Comparison of ENCODE assay signal across 9 mouse cellular contexts in the genomic region with DNA sequence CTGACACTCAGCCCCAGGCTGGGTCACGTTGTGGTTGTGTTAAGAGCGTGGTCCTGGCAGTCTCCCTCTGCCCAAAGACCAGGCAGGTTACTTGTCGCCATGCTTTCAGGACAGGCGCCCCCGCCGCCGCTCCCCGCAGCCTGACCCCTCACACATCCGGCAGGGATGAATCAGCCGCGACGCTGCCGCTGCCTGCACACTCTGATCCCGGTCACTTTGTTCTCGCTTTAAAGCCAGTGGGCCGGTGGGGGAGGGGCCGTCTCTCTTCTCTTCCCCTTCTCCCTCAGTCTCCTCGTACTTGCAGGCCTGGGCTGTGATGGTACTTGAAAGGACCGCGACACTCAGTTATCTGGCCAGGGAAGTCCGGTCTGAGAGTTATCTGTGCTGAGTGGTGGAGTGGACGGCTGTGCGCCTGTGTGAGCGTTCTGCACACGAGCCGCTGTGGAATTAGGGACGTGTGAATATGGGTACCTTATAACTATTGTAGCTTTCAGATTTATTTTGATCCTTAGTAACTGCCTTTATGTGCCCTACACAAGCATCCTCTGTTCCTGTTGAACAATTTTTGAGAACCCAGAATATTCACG.
DNase-seq lines count a peak whose midpoint lies in the region; ATAC-seq lines count a peak whose summit lies in the region.
"Had no signal": no experiment of that assay in that cellular context is flagged by ENCODE, and none has a peak within 500 bp of the region (broad histone marks: within the 10 kb centered on the region; RNA-seq: fewer than 3 reads in every experiment).

No protein-coding gene starts in this region.

- H3K4me1 ChIP-seq in kidney, embryonic 15.5 days, result peaks cover 37% of the 10 kb centered on the region
- H3K4me1 ChIP-seq in embryonic facial prominence, embryonic 13.5 days, result peaks cover 40% of the 10 kb centered on the region
- peaks cover 39% of the 10 kb centered on the region for H3K4me1 ChIP-seq in limb, embryonic 11.5 days (ENCODE audit: control insufficient read depth, insufficient read depth, low read length)
- H3K4me1 ChIP-seq in neural tube, embryonic 14.5 days (ENCODE audit: control insufficient read depth, insufficient read depth, low read length), result peaks cover 9% of the 10 kb centered on the region

- no peak for DNase-seq in kidney, adult 8-10 months
- DNase-seq in adrenal gland, adult 2 months, result peak; percentile 76
- DNase-seq in limb, embryonic 11.5 days (ENCODE audit: low spot score), result peak; percentile 72
- DNase-seq in gastrocnemius, postnatal 36 days, result no peak
- DNase-seq in gastrocnemius, postnatal 4 days (ENCODE audit: low spot score in 2 of 2), result no peak

- intact Hi-C loops in gastrocnemius, postnatal 36 days (cut with DNase I), result loop anchor here (10.0 kb wide), 1 partner anchor 159 kb away; no protein-coding TSS in a partner anchor

- H3K9me3 ChIP-seq in kidney, embryonic 15.5 days (replicated peaks), result peaks cover 12% of the 10 kb centered on the region; the same call in 1 of the 2 replicates
- no peaks in the 10 kb centered on the region for H3K9me3 ChIP-seq in embryonic facial prominence, embryonic 13.5 days
- H3K9me3 ChIP-seq in limb, embryonic 11.5 days (ENCODE audit: control insufficient read depth, low read length), result 0 out of 2 replicates have a peak, but pooled peaks cover 3% of the 10 kb centered on the region
- H3K9me3 ChIP-seq in neural tube, embryonic 14.5 days (ENCODE audit: control insufficient read depth, low read length), result no peaks in the 10 kb centered on the region

- peak overlapping the region; percentile 5; the same call in 1 of the 2 replicates for H3K9ac ChIP-seq in kidney, embryonic 15.5 days
- H3K9ac ChIP-seq in embryonic facial prominence, embryonic 13.5 days, result 0 out of 2 replicates have a peak overlapping the region, but pooled peaks have one; percentile 40
- H3K9ac ChIP-seq in limb, embryonic 11.5 days (ENCODE audit: low read length), result peak overlapping the region; percentile 49
- no peak overlapping the region for H3K9ac ChIP-seq in neural tube, embryonic 14.5 days (replicated peaks; ENCODE audit: low read depth, low read length)

- H3K36me3 ChIP-seq in kidney, embryonic 15.5 days, result no peaks in the 10 kb centered on the region
- no peaks in the 10 kb centered on the region for H3K36me3 ChIP-seq in embryonic facial prominence, embryonic 13.5 days
- H3K36me3 ChIP-seq in limb, embryonic 11.5 days (ENCODE audit: control insufficient read depth, insufficient read depth, low read length), result no peaks in the 10 kb centered on the region
- H3K36me3 ChIP-seq in neural tube, embryonic 14.5 days (ENCODE audit: control insufficient read depth, insufficient read depth, low read length), result no peaks in the 10 kb centered on the region

- H3K27me3 ChIP-seq in kidney, embryonic 15.5 days, result peaks cover 54% of the 10 kb centered on the region
- H3K27me3 ChIP-seq in embryonic facial prominence, embryonic 13.5 days, result peaks cover 49% of the 10 kb centered on the region
- no peaks in the 10 kb centered on the region; the same call in 1 of the 2 replicates for H3K27me3 ChIP-seq in limb, embryonic 11.5 days (ENCODE audit: control insufficient read depth, insufficient read depth, low read length)
- peaks cover 3% of the 10 kb centered on the region; the same call in 1 of the 2 replicates for H3K27me3 ChIP-seq in neural tube, embryonic 14.5 days (ENCODE audit: control insufficient read depth, insufficient read depth, low read length)

- WGBS in kidney, embryonic 15.5 days, result 6% methylated on average over 28 of the region's 28 CpGs
- WGBS in embryonic facial prominence, embryonic 13.5 days, result 11% methylated on average over 27 of the region's 28 CpGs
- 5% methylated on average over 28 of the region's 28 CpGs for WGBS in limb, embryonic 11.5 days
- 7% methylated on average over 27 of the region's 28 CpGs for WGBS in neural tube, embryonic 14.5 days

- no peak overlapping the region for H3K27ac ChIP-seq in kidney, embryonic 15.5 days
- peak overlapping the region; percentile 87; the same call in 1 of the 2 replicates for H3K27ac ChIP-seq in embryonic facial prominence, embryonic 13.5 days
- H3K27ac ChIP-seq in limb, embryonic 11.5 days (replicated peaks; ENCODE audit: low read depth, low read length), result no peak overlapping the region
- H3K27ac ChIP-seq in neural tube, embryonic 14.5 days (ENCODE audit: low read depth, low read length), result no peak overlapping the region

- peak overlapping the region; percentile 25 for H3K4me3 ChIP-seq in kidney, embryonic 15.5 days (replicated peaks)
- peak overlapping the region; percentile 21 for H3K4me3 ChIP-seq in embryonic facial prominence, embryonic 13.5 days
- H3K4me3 ChIP-seq in limb, embryonic 11.5 days (ENCODE audit: low read depth, low read length), result peak overlapping the region; percentile 8; the same call in 1 of the 2 replicates
- H3K4me3 ChIP-seq in neural tube, embryonic 14.5 days (ENCODE audit: low read depth, low read length), result no peak overlapping the region

- no peak for ATAC-seq in kidney, embryonic 15.5 days (replicated peaks; ENCODE audit: low FRiP score)
- ATAC-seq in embryonic facial prominence, embryonic 13.5 days (ENCODE audit: insufficient number of reproducible peaks, insufficient read depth, low FRiP score, low TSS enrichment, low read depth), result no peak
- no peak for ATAC-seq in limb, embryonic 11.5 days (ENCODE audit: insufficient number of reproducible peaks, low FRiP score, low TSS enrichment, low read depth)
- ATAC-seq in neural tube, embryonic 14.5 days (ENCODE audit: low read depth), result no peak
- ATAC-seq: Patski had no signal

- H3K4me2 ChIP-seq in kidney, embryonic 15.5 days, result peak overlapping the region; percentile 99
- H3K4me2 ChIP-seq in embryonic facial prominence, embryonic 13.5 days, result peak overlapping the region; percentile 99
- peak overlapping the region; percentile 56 for H3K4me2 ChIP-seq in limb, embryonic 11.5 days (ENCODE audit: low read depth, severe bottlenecking)
- H3K4me2 ChIP-seq in neural tube, embryonic 14.5 days (ENCODE audit: low read depth, low read length), result peak overlapping the region; percentile 43

Comparison
In these comparisons a context has a peak if more than half of its experiments do, and no peak if none do; other contexts are left out.
1. H3K4me2 ChIP-seq: peak in every context shown above with its lines; median percentile 99 in kidney, embryonic 15.5 days; 99 in embryonic facial prominence, embryonic 13.5 days; 56 in limb, embryonic 11.5 days; 43 in neural tube, embryonic 14.5 days.
2. DNase-seq: peak in adrenal gland, adult 2 months (single experiment) and limb, embryonic 11.5 days (single experiment); none in kidney, adult 8-10 months (0 of 2), gastrocnemius, postnatal 36 days (0 of 2) and gastrocnemius, postnatal 4 days (0 of 2).